Mouse (Mus musculus): ENCODE results near the gene Ranbp3.

The Ranbp3 gene

GRCm38 (mm10) chr17:56681791-56682190 lies 8.7 kb downstream of the Ranbp3 start:
- no peak for DNase-seq

GRCm38 (mm10) chr17:56682880-56683279 lies 9.8 kb downstream of the Ranbp3 start:
- no peak for DNase-seq

GRCm38 (mm10) chr17:56683546-56684140 lies 10.5 kb downstream of the Ranbp3 start:
- no peak for DNase-seq

- no peak for DNase-seq
Measured at GRCm38 (mm10) chr17:56684649-56685048, 11.6 kb downstream of the Ranbp3 start.

- DNase-seq = no peak
Measured at GRCm38 (mm10) chr17:56686801-56687200, 13.7 kb downstream of the Ranbp3 start.

- no peak for DNase-seq
Measured at GRCm38 (mm10) chr17:56688045-56688444, 15.0 kb downstream of the Ranbp3 start.

GRCm38 (mm10) chr17:56688689-56689088 lies 15.6 kb downstream of the Ranbp3 start:
- no peak for DNase-seq

GRCm38 (mm10) chr17:56693395-56693794 lies 20.3 kb downstream of the Ranbp3 start:
- DNase-seq = no peak

- peak in 1 of 2 experiments; percentile 29 for DNase-seq
Measured at GRCm38 (mm10) chr17:56693851-56694310, 20.8 kb downstream of the Ranbp3 start.

GRCm38 (mm10) chr17:56700451-56700850 lies 27.4 kb downstream of the Ranbp3 start:
- no peak for DNase-seq

GRCm38 (mm10) chr17:56703038-56703437 lies 29.9 kb downstream of the Ranbp3 start:
- no peak for DNase-seq

- no peak for DNase-seq
Measured at GRCm38 (mm10) chr17:56706515-56706914, 33.4 kb downstream of the Ranbp3 start.

- DNase-seq = no peak
Measured at GRCm38 (mm10) chr17:56708692-56709091, 35.6 kb downstream of the Ranbp3 start.

- DNase-seq = no peak
Measured at GRCm38 (mm10) chr17:56709708-56710107, 36.6 kb downstream of the Ranbp3 start.

GRCm38 (mm10) chr17:56715360-56715759 lies 42.3 kb downstream of the Ranbp3 start:
- no peak for DNase-seq

- no peak for DNase-seq
Measured at GRCm38 (mm10) chr17:56715914-56716654, 43.0 kb downstream of the Ranbp3 start.

- DNase-seq = peak; percentile 98
Measured at GRCm38 (mm10) chr17:56716655-56717362, 43.7 kb downstream of the Ranbp3 start.

- peak; percentile 93 to 96 for DNase-seq
Measured at GRCm38 (mm10) chr17:56717363-56718058, 44.4 kb downstream of the Ranbp3 start, which contains the start of the genes Ndufa11 and Vmac. Gene Ndufa11 (plus strand): TSS chr17:56717767. Gene Vmac (minus strand): TSS chr17:56718022.

GRCm38 (mm10) chr17:56722441-56722840 lies 49.3 kb downstream of the Ranbp3 start:
- DNase-seq = no peak

GRCm38 (mm10) chr17:56723419-56724161 lies 50.5 kb downstream of the Ranbp3 start:
- no peak for DNase-seq

- no peak for DNase-seq
Measured at GRCm38 (mm10) chr17:56727029-56727649, 54.0 kb downstream of the Ranbp3 start.

- DNase-seq = no peak
Measured at GRCm38 (mm10) chr17:56727659-56728058, 54.6 kb downstream of the Ranbp3 start.

Data from lung, adult 18-20 months (tissue).